Mouse (Mus musculus) spleen, postnatal 0 days (tissue): ENCODE data around the gene Fbxo41. TPM values are rescaled to one million over a fixed set of nuclear protein-coding genes. Genes with fewer than 3 reads are reported as not detected.

ENCODE experiments used
- polyA plus RNA-seq: library from polyadenylated mRNA; unstranded; fragments of >200 nt; fragmentation: Nextera tagmentation; extraction: Ambion mirVana; gene quantifications from 2 replicates; pipeline ENCODE4 v1.2.1, GENCODE M21; 2015

Fbxo41 gene
- polyA plus RNA-seq = 0.02 TPM in 1 of 2 replicates, not detected in the other

DNA sequence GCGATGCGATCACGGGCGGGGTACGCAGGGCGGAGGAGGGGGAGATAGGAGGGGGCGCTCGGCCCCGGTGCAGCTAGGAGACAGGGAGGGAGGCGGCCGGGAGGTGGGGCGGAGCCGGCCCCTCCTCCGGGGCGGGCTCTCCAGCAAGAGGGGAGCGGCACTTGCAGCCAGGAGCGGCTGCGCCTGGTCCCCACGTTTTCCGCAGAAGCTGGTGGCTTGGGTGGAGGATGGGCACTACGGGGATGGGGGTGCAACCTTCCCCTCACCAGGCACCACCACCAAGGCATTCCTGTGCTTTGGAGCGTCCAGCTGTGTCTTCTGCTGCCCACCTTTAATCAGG, at the start of gene Fbxo41:
TSS of gene Fbxo41 (minus strand) at position 84 of the 340 bp plus-strand sequence.

GRCm38 (mm10) chr6:85513531-85513910, 10.7 kb upstream of the Fbxo41 start, which contains the start of gene Egr4:
Gene Egr4 (minus strand): TSS chr6:85513589.

DNA sequence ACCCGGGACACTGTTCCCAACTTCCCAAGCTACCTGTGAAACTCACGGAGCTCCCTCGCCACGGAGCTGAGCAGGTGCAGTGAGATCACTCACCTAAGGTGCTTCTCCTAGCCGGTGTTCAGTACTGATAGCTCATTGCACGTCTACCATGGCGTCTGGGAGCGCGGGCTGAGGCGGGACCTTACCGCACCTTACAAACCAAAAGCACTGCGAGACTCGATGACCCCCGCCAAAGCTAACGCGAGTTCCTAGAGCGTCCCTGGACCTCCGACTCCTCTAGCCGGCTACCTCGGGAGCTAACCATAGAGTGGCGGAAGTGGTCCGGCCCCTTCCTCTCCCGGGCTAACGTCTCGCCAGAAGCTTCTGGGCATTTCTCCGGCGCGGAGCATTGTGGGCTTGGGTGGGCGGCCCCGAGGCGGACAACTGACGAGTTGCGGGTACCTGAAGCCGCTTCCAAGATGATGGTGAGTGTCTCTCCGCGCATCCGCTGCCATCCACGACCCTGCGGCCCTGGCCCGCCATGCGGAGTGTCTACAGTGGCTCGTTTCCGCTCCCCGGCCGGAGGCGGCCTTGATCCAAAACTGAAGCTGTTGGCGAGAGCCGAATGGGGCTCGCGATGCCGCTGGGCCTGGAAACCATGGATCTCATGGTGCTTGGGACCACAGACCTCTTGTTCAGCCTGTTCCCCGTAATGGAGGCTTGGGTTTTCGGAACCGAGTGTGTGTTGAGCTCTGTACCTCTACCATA, 51.0 kb downstream of the Fbxo41 start, which contains the start of gene Pradc1:
TSS of gene Pradc1 (minus strand) at position 307 of the 747 bp plus-strand sequence.

GRCm38 (mm10) chr6:85450697-85451663, 51.8 kb downstream of the Fbxo41 start, which contains the start of gene Cct7:
Gene Cct7 (plus strand): TSS chr6:85451514.

DNA sequence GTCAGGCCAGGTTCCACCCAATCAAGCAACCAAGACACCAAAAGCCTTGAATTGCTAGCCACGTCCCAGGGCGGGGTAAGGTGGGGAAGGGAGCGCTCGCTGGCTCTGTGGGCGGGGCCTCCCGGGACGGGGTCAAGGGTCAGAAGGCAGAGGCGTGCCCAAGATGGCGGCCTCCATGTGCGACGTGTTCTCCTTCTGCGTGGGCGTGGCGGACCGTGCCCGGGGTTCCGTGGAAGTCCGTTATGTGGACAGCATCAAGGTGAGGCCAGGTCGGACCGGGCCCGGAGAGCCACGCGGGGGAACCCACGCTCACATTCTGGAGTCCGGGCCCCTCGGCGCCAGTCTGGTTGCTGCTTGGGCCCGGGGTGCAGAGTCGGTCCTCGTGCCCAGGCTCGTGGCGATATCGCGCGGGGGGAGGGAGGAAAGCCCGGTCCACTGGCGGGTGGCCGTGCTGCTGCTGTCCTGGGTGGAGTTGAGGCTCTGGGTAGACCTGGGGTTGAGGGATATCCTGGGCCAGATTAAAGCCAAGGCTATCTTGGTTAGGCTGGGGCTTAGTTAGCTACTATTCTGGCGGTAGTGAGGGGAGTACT, 70.9 kb downstream of the Fbxo41 start, which contains the start of gene Smyd5:
TSS of gene Smyd5 (plus strand) at position 148 of the 590 bp plus-strand sequence.

GRCm38 (mm10) chr6:85423836-85424379, 78.9 kb downstream of the Fbxo41 start, which contains the start of gene Noto:
Gene Noto (plus strand): TSS chr6:85423886.

Other genes with a start within 250 kb of the Fbxo41 start
- 9.0 and 13.7 TPM in 2 replicates for gene Sfxn5, start 169.6 kb downstream of the Fbxo41 start, polyA plus RNA-seq
- gene Rab11fip5, start 128.4 kb downstream of the Fbxo41 start, polyA plus RNA-seq = 5.3 and 6.0 TPM in 2 replicates
- not detected in 2 replicates for gene Noto, start 79.1 kb downstream of the Fbxo41 start, polyA plus RNA-seq
- 17.3 and 19.5 TPM in 2 replicates for gene Smyd5, start 71.0 kb downstream of the Fbxo41 start, polyA plus RNA-seq
- 241 and 258 TPM in 2 replicates for gene Cct7, start 51.5 kb downstream of the Fbxo41 start, polyA plus RNA-seq
- gene Pradc1, start 51.0 kb downstream of the Fbxo41 start, polyA plus RNA-seq = 30.5 and 33.3 TPM in 2 replicates
- gene Egr4, start 10.6 kb upstream of the Fbxo41 start, polyA plus RNA-seq = not detected in 2 replicates
- gene Alms1, start 84.5 kb upstream of the Fbxo41 start, polyA plus RNA-seq = 3.4 and 3.6 TPM in 2 replicates
- gene Nat8f7, start 210.2 kb upstream of the Fbxo41 start, polyA plus RNA-seq = not detected in 2 replicates